Mouse (Mus musculus) limb, embryonic 15.5 days (tissue): ENCODE data around the gene Kng1. TPM values are rescaled to one million over a fixed set of nuclear protein-coding genes. Genes with fewer than 3 reads are reported as not detected.
A peak's percentile ranks its signal among the peaks of the same experiment; 100 is the strongest.

Experiments
- ATAC-seq: fragments of 200-750 bp; cut with Nextera tagmentation; 2 replicates; pipeline ENCODE4 v1.8.0; 2017; ENCODE audit warnings: low read depth, moderate TSS enrichment; ENCODE audit not compliant: insufficient number of reproducible peaks, low FRiP score, low TSS enrichment
- H3K27ac ChIP-seq: fragments of 300-500 bp; sonication (generic); 2 replicates; pipeline ENCODE4 v1.5.1; 2015; ENCODE audit warnings: moderate library complexity, mild to moderate bottlenecking, inconsistent platforms
- H3K27me3 ChIP-seq: fragments of 300-500 bp; sonication (generic); 2 replicates; pipeline ENCODE4 v1.6.1; 2015; ENCODE audit warnings: inconsistent platforms
- H3K36me3 ChIP-seq: fragments of 300-500 bp; sonication (generic); 2 replicates; pipeline ENCODE4 v1.6.1; 2015; ENCODE audit warnings: inconsistent platforms
- H3K4me1 ChIP-seq: fragments of 300-500 bp; sonication (generic); 2 replicates; pipeline ENCODE4 v1.6.1; 2015; ENCODE audit warnings: inconsistent platforms
- H3K4me2 ChIP-seq: fragments of 300-500 bp; sonication (generic); 2 replicates; pipeline ENCODE4 v1.6.1; 2015; ENCODE audit warnings: mild to moderate bottlenecking, inconsistent platforms
- H3K4me3 ChIP-seq: fragments of 300-500 bp; sonication (generic); 2 replicates; pipeline ENCODE4 v1.5.1; 2015; ENCODE audit warnings: mild to moderate bottlenecking, inconsistent platforms
- H3K9ac ChIP-seq: fragments of 300-500 bp; sonication (generic); 2 replicates; pipeline ENCODE4 v1.6.1; 2015; ENCODE audit warnings: inconsistent platforms
- H3K9me3 ChIP-seq: fragments of 300-500 bp; sonication (generic); 2 replicates; pipeline ENCODE4 v1.6.1; 2016; ENCODE audit warnings: inconsistent platforms
- WGBS: fragments of 180-500 bp; shearing (Covaris S2); methylation state at CpG from one replicate; pipeline ENCODE4 v1.1.7; 2015; 5-methylcytosine and 5-hydroxymethylcytosine counted together
- microRNA-seq: library from miRNA; unstranded; fragments of <30 nt; microRNA quantifications from one replicate; pipeline ENCODE4, GENCODE M21; 2016
- polyA plus RNA-seq: library from polyadenylated mRNA; unstranded; fragments of >200 nt; fragmentation: Nextera tagmentation; extraction: Ambion mirVana; gene quantifications from 2 replicates; pipeline ENCODE4 v1.2.1, GENCODE M21; 2015

Gene Kng1
- polyA plus RNA-seq, 1 experiment from 2014 or later, result 1.9 TPM

- peaks cover 33% of the 10 kb centered on the region for H3K36me3 ChIP-seq
- H3K4me2 ChIP-seq, result no peak overlapping the region
- H3K9me3 ChIP-seq, result no peaks in the 10 kb centered on the region
- ATAC-seq, result no peak
- no peaks in the 10 kb centered on the region for H3K27me3 ChIP-seq
- peaks cover 15% of the 10 kb centered on the region for H3K4me1 ChIP-seq
- no peak overlapping the region for H3K9ac ChIP-seq
- no peak overlapping the region for H3K27ac ChIP-seq
- H3K4me3 ChIP-seq, result no peak overlapping the region
- WGBS, result 90% methylated on average over 4 of the region's 4 CpGs
These were observed 66.7 kb downstream of the Kng1 start for GRCm38 (mm10) chr16:23124398-23124797.

GRCm38 (mm10) chr16:23127311-23127672, 69.6 kb downstream of the Kng1 start:
- Histone ChIP-seq H3K36me3 (peaks cover 18% of the 10 kb centered on the region), H3K4me2 (peak overlapping the region; percentile 81), H3K27me3 (no peaks in the 10 kb centered on the region), H3K27ac (peak overlapping the region; percentile 99), H3K4me1 (peaks cover 15% of the 10 kb centered on the region), H3K9ac (peak overlapping the region; percentile 94), H3K4me3 (peak overlapping the region; percentile 82), H3K9me3 (no peaks in the 10 kb centered on the region)
- no peak for ATAC-seq
- 0% methylated on average over 4 of the region's 4 CpGs for WGBS

- Histone ChIP-seq H3K4me3 (peak within 1 kb of the TSS; percentile 82), H3K4me1 (peaks cover 15% of the 10 kb centered on the region), H3K9ac (peak within 1 kb of the TSS; percentile 94), H3K27me3 (no peaks in the 10 kb centered on the region), H3K27ac (peak within 1 kb of the TSS; percentile 99), H3K4me2 (peak within 1 kb of the TSS; percentile 81), H3K36me3 (peaks cover 14% of the 10 kb centered on the region), H3K9me3 (no peaks in the 10 kb centered on the region)
- peak; percentile 88 for ATAC-seq
- WGBS, result under 1% methylated on average over 51 of the region's 51 CpGs
These were observed 70.2 kb downstream of the Kng1 start, which contains the start of gene Rfc4 for GRCm38 (mm10) chr16:23127673-23128375. TSS of gene Rfc4 (minus strand) at chr16:23127737.

GRCm38 (mm10) chr16:23130303-23130702, 72.6 kb downstream of the Kng1 start:
- Histone ChIP-seq H3K27ac (no peak overlapping the region), H3K4me1 (peaks cover 15% of the 10 kb centered on the region), H3K9me3 (no peaks in the 10 kb centered on the region), H3K27me3 (no peaks in the 10 kb centered on the region), H3K4me2 (no peak overlapping the region), H3K36me3 (no peaks in the 10 kb centered on the region), H3K4me3 (no peak overlapping the region), H3K9ac (no peak overlapping the region)
- 83% methylated on average over 3 of the region's 3 CpGs for WGBS
- no peak for ATAC-seq

Small RNA genes lying within 50 kb of the gene (microRNA-seq; reads per million reads assigned to microRNA genes)
- gene Gm49346, result not detected

Other genes starting within 250 kb of the Kng1 start
- not detected in 2 replicates for gene Crygs, start 246.3 kb upstream of the Kng1 start, polyA plus RNA-seq
- gene Tbccd1, start 200.2 kb upstream of the Kng1 start, polyA plus RNA-seq, result 24.7 and 25.0 TPM in 2 replicates
- 116 and 119 TPM in 2 replicates for gene Dnajb11, start 200.0 kb upstream of the Kng1 start, polyA plus RNA-seq
- 1.4 and 5.6 TPM in 2 replicates for gene Ahsg, start 166.6 kb upstream of the Kng1 start, polyA plus RNA-seq
- gene Fetub, start 139.5 kb upstream of the Kng1 start, polyA plus RNA-seq, result 2.3 and 3.1 TPM in 2 replicates
- not detected in 2 replicates for gene Hrg, start 106.8 kb upstream of the Kng1 start, polyA plus RNA-seq
- gene Kng2, start 28.4 kb upstream of the Kng1 start, polyA plus RNA-seq, result 1.1 and 1.8 TPM in 2 replicates
- 259 and 273 TPM in 2 replicates for gene Eif4a2, start 49.6 kb downstream of the Kng1 start, polyA plus RNA-seq
- 75.9 and 87.0 TPM in 2 replicates for gene Rfc4, start 69.9 kb downstream of the Kng1 start, polyA plus RNA-seq
- gene Adipoq, start 88.7 kb downstream of the Kng1 start, polyA plus RNA-seq, result 2.5 TPM in 1 of 2 replicates, not detected in the other
- gene St6gal1, start 166.9 kb downstream of the Kng1 start, polyA plus RNA-seq, result 13.6 and 13.7 TPM in 2 replicates